Mouse (Mus musculus): Measurements from ENCODE around the gene Ppil6.

DNA sequence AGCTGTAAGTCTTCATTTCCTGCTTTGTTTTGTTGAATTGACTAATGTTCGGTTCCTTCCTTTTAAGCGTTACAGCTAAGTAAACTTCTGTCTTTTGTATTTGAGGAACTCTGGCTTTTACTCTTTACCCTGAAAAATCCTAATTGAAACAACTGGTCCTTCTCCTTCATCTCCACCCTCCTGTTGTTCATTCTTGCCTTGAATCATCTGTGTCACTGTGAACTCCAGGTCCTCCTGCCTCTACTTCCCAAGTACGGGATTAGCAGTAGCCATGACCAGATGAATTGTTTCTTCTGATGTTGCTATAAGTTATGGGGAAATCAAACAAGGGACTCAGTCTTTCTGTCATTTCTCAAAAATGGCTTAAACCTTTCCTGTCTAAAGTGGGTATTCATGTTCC lies 33.1 kb downstream of the Ppil6 start:
- TF ChIP-seq POLR2A (IDR thresholded peaks at IDR 0.05; ENCODE audit: extremely low read depth, insufficient read depth, low read length): no peak
- no peak for TF ChIP-seq CTCF (IDR thresholded peaks at IDR 0.05; ENCODE audit: low read depth, low read length)

Data from liver, adult 2 months (tissue).